Mouse (Mus musculus) adipocyte (in vitro differentiated cells): Measurements from ENCODE around the gene Crybg1.
A peak's percentile ranks its signal among the peaks of the same experiment; 100 is the strongest.
"Not testable (repeated sequence)": the region's sequence is repeated elsewhere in the genome, so short reads cannot be mapped to it uniquely, and the experiment has no call there.

ENCODE experiments used
- DNase-seq: peaks from one replicate; pipeline ENCODE4 v3.0.0-alpha.2; 2016; ENCODE audit warnings: low spot score

Gene Crybg1

DNA sequence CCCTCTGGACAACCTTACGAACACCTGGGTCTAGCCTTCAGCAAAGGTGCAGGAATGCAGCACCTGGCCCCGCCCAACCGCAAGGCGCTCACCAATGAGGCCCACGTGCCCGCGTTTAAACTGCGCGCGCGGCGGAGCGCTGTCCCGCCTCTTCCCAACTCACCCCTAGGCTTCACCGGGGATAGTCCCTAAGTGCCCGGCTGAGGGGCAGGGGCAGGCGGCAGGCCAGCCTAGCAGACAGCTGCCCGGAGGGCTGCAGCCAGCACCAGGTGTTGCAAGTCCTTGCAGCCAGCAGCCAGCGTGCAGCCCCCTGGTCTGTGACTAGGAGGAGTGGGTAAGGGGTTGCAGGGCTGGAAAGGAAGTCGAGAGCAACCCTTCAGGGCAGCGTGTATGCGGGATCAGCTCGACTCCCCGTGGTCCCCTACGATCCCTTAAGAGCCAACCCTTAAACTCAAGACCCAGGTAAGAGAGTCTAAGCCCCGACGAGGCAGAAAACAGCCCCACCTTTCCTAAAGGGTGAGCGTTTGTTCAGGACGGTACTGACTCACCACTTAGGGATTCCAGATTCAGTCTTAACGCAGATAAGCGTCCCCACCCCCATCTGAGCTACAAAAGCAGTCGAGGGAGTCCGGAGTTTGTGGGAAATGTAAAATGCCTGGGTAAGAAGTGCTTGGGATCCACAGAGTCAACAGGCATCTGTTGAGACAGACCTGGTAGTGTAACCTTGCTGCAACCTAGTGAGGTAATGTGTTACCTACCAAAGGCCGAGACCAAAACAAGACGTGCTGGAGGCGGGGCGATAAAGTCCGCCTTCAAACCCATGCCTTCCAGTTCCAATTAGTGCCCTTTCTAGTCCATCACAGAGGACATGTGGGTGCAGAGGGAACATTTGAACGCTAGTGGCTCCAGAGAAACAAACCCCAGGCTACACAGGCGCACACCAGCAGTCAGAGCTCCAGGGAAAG is 142.7 kb downstream of the Crybg1 start:
- DNase-seq = peak; percentile 47

DNA sequence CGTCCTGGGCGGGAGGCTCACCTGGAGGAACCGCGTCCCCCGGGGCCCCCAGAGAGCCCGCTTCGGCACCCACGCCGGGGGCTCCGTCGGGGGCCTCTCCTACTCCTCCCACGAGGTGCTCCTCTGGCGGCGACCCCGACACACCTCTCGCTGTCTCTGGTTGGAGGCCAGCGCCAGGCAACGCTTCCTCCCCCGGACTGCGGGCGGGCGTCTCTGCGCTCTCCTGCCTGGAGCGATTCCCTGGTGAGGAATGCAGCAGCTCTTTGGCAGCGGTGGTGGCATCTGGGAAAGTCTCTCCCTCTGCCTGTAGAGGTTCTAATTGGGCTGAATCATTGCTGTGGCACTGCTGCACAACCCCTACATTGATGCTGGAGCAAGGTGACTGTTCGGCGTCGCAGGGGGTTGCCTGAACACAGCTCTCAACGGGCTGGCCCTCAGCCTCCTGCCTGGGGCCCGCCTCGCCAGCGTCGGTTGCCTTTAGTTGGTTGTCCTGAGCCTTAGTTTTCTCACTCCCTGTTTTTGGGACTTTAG is 144.4 kb downstream of the Crybg1 start:
- DNase-seq = peak; percentile 62

DNA sequence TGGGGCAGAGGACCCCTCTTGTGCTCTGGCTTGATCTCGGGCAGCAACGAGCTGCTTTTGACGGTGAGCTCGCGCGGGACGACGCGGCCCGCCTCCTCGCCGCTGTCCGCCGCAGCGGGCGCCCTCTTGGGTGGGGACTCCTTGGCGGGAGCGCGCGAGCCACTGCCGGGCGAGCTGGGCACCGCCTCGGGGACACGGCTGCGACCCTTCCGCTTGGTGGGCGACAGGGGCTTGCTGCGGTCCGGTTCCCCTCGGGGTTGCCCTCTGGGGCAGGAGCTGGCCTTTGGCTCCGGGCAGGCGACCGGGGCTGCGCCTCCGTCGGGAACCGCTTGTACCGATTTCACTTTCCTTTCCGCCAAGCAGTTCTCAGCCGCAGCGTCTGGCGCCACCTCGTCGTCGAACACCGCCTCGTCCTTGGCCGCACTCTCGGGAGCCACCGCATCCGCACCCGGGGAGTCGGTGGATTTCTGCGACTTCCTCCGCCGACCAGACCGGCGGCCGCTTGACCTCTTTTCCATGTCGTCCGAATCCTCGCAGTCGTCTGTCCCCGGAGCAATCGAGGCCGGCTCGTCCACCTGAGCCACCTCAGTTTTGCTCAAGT is 145.0 kb downstream of the Crybg1 start:
- peak; percentile 79 for DNase-seq

DNA sequence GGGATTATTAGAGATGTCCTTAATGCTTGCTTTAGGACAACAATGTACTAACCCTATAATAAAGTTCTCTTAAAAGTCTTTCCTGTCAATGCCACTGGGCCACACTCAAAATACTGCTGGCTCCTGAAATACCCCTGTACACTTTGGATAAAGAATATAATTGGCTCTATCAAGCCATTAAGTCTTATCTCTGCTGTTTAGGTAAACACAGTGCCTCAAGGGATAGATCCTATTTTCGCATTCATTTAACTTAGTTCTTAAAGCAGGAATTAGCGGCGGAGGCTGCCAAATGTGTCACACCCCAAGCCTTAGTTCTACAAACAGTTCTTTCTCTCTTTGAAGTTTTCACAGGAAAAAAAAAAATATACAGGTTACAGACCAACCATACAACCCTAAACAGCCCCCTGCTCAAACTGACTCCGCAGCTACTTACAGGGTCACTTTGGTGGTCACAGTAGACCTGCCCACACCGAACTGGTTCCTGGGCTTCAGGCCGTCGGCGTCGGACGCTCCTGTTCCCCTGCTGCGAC is 145.6 kb downstream of the Crybg1 start:
- DNase-seq = peak; percentile 48

DNA sequence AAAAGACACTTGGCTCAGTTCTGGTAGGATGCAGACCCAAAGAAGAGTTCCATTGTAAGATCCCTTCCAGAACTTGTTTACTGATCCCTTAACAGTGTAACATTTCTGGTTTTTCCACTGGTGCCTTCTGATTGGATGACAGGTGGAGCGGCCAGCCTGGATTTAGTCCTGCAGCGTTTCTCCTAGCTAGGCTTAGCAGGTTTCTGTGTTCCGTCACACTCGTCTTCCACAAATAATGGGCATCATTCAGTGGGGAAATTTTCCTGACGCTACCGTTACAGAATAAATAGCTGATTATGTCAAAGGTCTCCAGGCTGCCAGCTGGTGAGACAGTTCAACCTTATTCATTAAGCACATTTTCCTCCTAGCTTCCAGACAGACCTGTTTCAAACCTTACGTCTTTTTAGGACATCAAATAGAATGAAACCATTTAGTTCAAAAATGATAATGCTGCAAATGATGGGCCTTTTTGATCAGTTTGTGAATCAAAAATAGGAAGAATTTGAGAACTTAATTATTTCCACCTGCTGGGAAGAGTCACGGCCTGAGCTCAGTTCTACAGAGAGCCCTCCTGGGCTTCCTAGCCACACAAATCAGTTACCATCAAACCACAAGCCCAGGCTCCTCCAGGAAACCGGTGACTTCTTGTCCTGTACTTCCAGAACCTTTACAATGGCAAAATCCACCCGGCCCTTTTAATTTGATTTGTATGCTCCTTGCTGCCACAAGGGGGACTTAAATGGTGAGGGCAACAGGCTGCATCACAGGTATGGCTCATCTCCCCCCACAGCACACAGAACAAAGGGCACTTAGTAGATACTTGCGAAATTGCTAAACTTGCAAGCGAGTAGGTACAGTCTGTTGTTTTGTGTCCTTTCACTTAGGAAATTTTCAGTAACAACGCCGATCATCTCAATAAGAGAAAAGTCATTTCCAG is 146.4 kb downstream of the Crybg1 start:
- peak; percentile 76 for DNase-seq

DNA sequence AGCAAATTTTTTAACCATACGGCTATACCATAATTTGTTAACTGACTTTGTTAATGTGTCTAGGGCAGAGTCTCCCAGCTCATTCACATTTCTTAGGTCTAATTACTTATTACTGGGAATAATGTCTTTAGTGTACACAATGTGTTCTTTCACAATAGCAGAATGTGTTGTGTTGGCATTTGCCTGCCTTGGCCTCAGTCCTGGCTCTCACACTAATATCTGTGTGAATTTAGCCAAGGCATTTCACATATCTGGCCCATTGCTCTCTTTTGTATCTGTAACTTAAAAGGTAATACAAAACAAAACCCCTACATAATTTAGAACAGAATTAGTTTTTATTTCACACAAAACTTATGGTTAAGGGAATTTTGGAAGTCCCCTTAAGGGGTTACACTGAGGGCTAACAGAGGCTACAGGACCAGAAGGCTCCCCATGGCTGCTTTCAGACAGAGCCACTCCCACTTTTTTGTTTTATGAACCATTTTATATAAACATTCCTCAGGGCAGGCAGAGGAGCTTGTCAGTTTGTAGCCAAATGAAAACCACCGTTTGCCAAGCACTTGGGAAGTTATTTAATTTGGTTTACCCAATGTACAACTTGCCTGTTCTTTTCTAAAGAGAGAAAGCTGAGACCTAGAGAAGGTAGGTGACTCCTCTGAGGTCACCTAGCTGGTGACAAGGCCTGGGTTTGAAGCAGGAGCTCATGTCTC is 148.3 kb downstream of the Crybg1 start:
- peak; percentile 90 for DNase-seq

DNA sequence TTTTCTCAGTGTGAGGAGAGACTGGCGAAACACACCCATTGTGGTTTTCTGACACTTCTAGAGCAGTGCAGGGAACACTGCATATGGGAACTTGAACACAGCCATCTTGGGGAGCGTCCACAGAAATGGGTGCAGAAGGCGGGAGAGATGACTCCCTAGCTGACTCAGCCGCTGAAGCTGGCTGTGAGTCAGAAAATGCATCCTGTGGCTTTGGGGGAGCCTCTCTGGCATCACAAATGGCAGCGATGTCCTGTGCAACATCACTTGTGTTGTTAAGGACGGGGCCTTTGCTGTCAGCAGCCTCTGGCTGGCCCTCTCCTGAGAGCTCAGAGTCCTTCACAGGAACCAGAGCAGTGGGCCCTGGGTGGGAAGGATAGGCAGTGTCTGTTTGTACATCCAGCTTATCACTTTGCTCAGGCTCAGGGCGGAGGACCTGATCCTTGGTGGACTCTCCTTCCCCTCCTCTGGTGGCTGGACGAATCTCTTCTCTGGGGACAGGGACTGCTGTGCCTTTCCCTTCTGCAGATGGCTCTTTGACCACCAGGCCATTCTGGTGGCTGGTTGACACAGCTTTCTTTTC is 150.1 kb downstream of the Crybg1 start:
- peak; percentile 15 for DNase-seq

DNA sequence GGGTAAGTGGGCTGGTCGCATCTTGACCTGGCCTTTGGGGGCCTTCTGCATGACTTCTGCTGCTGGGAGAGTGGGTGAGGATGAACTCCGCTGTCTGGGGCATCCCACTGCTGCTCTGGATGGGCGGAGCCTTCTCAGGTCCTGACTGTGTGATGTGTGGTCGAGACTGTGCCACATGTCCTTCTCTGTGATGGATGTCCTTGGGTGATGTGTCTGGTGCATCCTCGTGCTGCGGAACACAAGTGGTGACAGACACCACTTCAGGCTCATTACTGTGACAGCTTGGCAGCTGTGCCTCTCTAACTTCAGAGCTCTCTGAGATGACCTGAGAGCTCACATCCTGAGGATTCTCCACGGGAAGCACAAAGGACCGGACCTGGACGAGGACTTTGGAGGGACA is 150.6 kb downstream of the Crybg1 start:
- DNase-seq = no peak

DNA sequence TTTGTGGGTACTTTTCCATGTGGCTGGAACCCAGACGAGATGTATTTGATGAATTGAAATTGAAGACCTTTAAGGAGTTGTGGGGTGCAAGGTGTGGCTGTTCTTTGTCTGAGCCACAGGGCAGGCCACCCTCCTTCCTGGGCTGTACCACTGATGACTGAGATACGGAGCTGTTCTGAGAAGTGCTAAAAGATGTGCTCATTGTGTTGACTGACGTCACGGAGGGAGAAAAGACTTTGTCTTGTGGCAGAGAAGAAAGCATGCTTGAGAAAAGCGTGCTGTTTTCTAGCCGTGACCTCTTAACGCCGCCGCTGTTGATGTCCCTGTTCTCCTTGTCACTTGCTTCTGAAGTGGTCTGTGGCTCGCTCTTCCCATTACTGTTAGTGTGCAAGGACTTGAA is 151.4 kb downstream of the Crybg1 start:
- no peak for DNase-seq

DNA sequence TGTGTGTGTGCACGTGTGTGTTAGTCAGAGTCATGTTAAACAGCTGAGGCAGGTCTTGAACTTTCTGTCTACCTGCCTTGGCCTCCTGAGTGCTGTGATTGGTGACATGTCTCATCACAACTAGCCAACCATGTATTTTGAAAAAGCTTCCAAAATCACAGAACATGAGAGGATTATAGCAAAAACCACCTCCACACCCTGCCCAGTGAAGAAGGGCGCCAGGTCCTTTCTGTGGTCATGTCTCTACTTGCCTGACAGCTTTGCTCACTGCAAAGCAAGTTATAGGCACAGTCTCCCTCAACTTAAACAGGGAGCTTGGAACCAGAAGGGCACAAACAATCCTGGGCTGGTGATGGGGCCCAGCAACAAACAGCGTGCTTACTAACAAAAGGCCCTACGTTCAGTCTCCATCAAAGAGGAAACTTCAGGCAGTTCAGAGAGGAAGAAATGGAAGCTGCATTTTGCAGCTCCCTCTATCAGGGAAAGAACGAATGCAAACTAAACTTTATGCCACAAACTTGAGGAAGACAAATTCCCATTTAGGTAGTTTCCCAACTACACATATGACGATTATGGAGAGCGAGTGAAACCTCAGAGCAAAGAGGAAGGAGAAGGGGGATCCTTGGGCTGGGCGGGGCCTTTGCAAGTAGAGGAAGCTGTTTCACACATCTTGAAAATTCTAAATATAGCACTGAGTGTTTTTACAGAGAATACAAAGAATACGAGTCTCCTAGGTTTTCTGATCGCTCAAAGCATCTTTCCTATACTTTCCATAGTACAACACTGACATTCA is 152.6 kb downstream of the Crybg1 start:
- no peak for DNase-seq

DNA sequence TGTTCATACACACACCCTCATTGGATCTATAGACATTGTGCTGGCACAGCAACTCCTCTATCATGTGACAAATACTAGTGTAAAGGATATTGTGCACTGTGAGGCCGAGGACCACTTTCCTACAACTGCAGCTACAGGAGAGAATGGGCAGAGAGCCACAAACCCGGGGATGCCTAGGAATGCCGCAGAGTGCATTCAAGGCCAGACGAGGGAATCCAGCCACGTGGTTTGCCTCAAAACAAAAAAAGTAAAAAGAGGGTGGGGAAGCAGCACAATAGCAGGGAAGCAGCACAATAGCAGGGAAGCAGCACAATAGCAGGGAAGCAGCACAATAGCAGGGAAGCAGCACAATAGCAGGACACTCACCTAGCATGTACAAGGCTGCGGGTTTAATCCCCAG is 155.5 kb downstream of the Crybg1 start:
- no peak for DNase-seq

DNA sequence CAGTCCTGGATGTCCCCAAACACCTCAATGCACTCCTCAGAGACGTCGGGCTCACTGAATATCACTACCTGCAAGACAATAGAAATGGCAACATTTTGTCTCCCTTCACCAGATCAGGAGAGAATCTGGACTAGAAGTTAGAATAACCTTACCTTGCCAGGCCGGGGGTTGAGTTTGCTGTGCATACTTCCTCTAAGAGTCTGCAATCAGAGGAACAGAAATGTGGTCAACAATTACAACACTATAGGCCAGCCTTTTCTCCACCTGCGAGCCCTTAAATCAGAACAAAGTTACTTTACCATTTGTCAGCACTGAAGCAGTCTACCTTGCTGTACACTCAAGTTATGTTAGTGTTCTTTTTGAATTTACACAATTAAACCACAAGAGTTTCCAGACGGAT is 156.1 kb downstream of the Crybg1 start:
- DNase-seq = no peak

DNA sequence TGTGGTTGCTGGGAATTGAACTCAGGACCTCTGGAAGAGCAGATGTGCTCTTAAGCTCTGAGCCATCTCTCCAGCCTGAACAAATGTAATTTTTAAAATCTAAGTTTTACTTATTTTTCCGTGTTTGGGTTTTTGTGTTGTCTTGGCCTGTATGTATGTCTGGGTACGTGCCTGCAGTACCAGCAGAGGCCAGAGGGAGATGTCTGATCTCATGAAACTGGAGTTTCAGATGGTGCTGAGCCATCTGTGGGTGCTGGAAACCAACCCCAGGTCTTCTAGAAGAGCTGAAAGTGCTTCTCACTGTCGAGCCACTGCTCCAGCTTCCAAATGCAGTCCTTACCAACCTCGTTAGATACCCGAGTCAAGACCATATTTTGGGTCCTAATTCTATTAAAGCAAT is 157.4 kb downstream of the Crybg1 start:
- DNase-seq = no peak

DNA sequence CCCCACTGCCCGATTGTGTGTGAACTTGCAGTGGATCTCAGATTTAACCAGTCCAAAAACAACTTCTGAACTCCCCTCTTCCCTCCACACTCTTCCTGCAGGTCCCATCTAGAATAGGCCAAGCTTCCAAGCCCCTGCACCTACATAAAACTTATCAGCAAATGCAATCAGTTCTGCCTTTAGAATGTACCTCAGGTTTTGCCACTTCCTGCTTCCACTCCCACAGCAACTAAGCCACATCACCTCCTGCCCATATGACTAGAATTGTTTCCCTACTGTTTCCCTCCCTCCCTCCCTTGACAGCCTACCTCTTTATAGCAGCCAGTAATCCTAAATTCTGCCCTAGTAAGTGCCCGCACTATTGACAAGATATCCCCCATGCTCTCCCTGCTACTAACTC is 164.8 kb downstream of the Crybg1 start:
- DNase-seq = no peak

DNA sequence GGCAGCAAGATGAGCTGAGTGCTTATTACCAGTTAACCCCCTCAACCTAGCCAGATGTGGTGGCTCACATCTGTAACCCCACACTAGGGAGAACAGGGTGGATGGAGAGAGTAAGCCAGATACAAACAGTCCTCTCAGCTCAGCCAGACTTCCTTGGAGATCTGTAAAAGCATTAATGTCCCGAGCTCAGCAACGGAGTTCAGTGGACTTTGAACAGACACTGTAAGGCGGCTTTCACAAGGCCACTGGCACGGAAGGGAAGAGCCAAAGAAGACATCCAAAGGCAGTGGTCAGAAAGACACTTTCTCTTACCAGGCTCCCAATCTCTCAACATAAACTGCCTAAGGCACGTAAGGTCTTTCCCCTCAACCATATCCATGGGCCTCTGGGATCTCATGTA is 165.4 kb downstream of the Crybg1 start:
- no peak for DNase-seq

DNA sequence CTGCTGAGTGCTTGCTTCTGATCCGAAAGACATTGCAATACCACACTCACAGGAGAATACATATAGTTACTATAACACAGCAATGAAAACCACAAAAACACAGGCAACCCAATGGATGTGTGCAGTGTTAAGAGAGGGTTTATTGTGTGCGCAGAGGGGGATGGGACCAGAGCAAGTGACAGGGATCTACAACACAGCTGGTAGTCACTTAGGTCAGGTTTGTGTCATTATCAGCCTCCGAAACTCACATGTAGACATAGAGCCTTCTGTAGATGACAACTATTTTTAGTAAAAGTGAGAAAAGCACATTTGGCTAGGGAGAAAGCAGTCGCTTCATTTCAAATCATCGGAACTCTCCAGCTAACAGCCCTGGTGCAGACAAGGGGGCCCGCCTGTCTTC is 166.2 kb downstream of the Crybg1 start:
- no peak for DNase-seq

DNA sequence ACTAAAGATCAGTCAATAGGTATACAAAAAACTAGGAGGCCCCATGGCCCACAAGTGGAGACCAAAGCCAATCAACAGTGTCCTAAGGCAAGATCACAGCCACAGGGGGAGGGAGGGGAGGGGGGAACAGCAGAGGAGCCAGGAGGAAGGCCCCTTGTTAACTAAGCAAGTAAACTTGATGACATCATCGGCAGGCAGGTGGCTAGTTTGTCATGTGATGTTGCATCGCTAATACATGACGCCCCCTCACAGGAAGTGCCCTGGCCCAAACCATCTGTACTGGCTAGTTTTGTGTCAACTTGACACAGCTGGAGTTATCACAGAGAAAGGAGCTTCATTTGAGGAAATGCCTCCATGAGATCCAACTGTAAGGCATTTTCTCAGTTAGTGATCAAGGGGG is 167.9 kb downstream of the Crybg1 start:
- DNase-seq = not testable (repeated sequence)

DNA sequence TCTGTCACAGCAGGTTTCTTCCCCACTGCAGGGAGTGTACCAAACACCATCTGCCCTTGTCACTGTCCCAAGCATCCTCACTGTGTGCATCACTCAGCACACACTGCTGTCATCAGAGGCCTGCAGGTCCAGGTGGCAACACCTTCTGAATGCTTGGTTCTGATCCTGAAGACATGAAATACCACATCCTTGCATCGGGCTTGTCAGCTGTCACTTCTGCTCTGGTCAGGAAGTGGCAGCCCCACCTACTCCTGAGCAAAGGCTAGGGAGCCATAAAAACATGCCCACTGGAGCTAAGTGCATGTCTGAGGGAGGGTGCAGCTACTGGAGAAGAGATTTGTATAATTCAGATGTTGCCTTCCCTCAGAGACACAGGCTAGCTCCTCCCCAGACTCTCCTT is 168.6 kb downstream of the Crybg1 start:
- peak; percentile 36 for DNase-seq

DNA sequence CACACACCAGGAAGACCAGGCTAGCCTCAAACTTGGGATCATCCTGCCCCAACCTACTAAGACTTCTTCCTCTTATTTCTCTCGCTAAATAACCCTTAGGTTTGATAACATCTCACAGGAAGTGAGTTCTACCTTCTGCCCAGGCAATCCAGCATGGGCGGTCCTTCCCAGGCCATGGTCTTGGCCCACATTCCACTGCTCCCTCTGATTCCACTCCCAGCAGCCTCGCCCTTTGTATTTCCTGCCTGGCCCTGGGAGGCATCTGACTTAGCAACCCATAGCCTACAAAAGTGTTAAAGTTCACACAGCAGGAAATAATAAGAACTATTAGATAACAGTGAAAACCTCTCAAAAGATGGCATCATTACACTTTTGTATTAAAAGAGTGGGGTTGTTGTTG is 171.3 kb downstream of the Crybg1 start:
- peak; percentile 87 for DNase-seq

DNA sequence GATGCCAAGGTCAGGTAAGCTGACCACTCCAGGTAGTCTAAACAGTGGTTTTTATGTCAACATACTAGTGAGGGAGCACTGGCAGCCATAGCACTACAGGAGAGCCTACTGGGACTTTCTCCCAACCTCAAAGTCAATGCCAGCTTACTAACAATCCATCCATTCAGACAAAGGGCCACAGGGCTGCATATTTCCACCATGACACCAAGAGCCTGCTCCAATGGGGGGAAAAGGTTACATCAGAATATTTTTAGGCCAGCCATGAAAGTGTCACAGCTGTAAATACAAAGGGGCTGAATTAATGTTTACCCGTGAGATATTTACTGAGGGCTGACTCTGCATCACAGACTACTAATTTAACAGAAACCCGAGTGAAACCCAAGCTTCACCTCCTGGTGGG is 175.4 kb downstream of the Crybg1 start:
- peak; percentile 36 for DNase-seq
